Mouse (Mus musculus): Measurements from ENCODE around the gene Lum. TPM values are rescaled to one million over a fixed set of nuclear protein-coding genes. Genes with fewer than 3 reads are reported as not detected.

The Lum gene
- total RNA-seq (2014; rRNA removed; ENCODE audit: low replicate concordance), result 36.5 and 71.6 TPM in 2 replicates
- polyA plus RNA-seq (2015; fragmentation: Nextera tagmentation; extraction: Ambion mirVana), result 87.0 and 102 TPM in 2 replicates

DNA sequence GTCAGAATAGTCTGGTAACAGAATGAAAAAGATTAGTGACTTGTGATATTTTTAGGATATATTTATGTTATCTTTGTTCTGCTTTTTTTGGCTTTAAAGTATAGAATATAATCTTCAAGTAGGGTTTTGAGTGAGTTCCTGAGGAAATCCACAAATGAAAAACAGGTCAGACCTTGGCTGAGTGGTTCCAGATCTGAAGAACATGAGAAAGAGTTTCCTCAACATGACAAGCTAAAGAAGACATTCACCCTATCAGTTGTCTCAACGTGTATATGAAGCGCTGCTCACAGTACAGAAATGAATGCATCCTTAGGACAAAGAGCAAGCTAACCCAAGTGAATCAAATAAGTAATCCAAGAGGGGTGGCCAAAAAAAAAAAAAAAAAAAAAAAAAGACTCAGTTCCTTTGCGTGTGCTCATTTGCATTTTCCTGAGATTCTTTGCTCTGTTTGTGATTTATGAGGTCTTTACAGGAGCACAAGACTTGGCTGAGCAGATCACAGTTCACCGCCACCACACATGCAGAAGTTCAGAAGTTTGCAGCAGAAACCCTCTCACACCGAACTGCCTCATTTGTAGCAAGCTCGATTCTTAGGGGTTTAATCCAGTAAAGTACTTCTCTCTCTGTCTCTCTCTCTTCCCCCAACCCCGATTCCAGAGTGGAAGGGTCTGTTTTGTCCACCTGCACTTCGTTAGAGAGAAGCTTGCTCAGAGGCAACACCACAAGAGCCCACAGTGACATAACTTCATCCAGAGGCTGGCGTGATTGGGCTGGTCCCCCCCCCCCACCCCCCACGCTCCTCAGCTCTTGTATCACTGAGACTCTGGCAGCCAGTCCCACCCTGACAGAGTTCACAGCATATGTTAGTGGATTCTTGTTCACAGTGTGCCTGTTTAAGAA lies at the start of gene Lum:
Gene Lum (plus strand): TSS at position 172 of the 900 bp plus-strand sequence.
- ATAC-seq (ENCODE audit: insufficient read depth, low read depth) (0 out of 2 replicates have a peak, but pooled peaks have one; percentile 33), DNase-seq (ENCODE audit: low spot score) (no peak)
- H3K9me3 ChIP-seq (replicated peaks; ENCODE audit: control insufficient read depth, low read length), result no peaks in the 10 kb centered on the region
- H3K36me3 ChIP-seq (replicated peaks; ENCODE audit: control insufficient read depth, insufficient read depth, low read length), result no peaks in the 10 kb centered on the region
- H3K4me3 ChIP-seq (ENCODE audit: low read depth, low read length), result peak within 1 kb of the TSS; percentile 9; the same call in 1 of the 2 replicates
- H3K4me1 ChIP-seq (ENCODE audit: control insufficient read depth, insufficient read depth), result no peaks in the 10 kb centered on the region
- H3K9ac ChIP-seq (replicated peaks; ENCODE audit: low read depth, low read length), result no peak within 1 kb of the TSS
- TF ChIP-seq CTCF (IDR thresholded peaks at IDR 0.05; ENCODE audit: low read depth) (no peak), EP300 (IDR thresholded peaks at IDR 0.05; ENCODE audit: low read depth) (no peak)
- WGBS, result 43% methylated on average over 10 of the region's 10 CpGs
- H3K27ac ChIP-seq (ENCODE audit: low read depth), result peak within 1 kb of the TSS; percentile 51; the same call in 1 of the 2 replicates
- no peaks in the 10 kb centered on the region for H3K27me3 ChIP-seq (ENCODE audit: control insufficient read depth, insufficient read depth, low read length)
- H3K4me2 ChIP-seq (ENCODE audit: low read depth, low read length), result peak within 1 kb of the TSS; percentile 28; the same call in 1 of the 2 replicates

- no peak overlapping the region for H3K4me2 ChIP-seq (ENCODE audit: low read depth, low read length)
- WGBS, result 65% methylated on average over 3 of the region's 3 CpGs
- no peaks in the 10 kb centered on the region for H3K36me3 ChIP-seq (replicated peaks; ENCODE audit: control insufficient read depth, insufficient read depth, low read length)
- H3K9me3 ChIP-seq (replicated peaks; ENCODE audit: control insufficient read depth, low read length), result no peaks in the 10 kb centered on the region
- H3K4me1 ChIP-seq (ENCODE audit: control insufficient read depth, insufficient read depth), result no peaks in the 10 kb centered on the region
- H3K9ac ChIP-seq (replicated peaks; ENCODE audit: low read depth, low read length), result no peak overlapping the region
- no peak for DNase-seq (ENCODE audit: low spot score)
- no peaks in the 10 kb centered on the region for H3K27me3 ChIP-seq (ENCODE audit: control insufficient read depth, insufficient read depth, low read length)
- no peak overlapping the region for H3K4me3 ChIP-seq (ENCODE audit: low read depth, low read length)
- no peak overlapping the region for H3K27ac ChIP-seq (ENCODE audit: low read depth)
- ATAC-seq (ENCODE audit: insufficient read depth, low read depth), result no peak
- no peak for TF ChIP-seq CTCF (IDR thresholded peaks at IDR 0.05; ENCODE audit: low read depth)
- no peak for TF ChIP-seq EP300 (IDR thresholded peaks at IDR 0.05; ENCODE audit: low read depth)
These were observed 41.6 kb upstream of the Lum start for GRCm38 (mm10) chr10:97523366-97523765.

DNA sequence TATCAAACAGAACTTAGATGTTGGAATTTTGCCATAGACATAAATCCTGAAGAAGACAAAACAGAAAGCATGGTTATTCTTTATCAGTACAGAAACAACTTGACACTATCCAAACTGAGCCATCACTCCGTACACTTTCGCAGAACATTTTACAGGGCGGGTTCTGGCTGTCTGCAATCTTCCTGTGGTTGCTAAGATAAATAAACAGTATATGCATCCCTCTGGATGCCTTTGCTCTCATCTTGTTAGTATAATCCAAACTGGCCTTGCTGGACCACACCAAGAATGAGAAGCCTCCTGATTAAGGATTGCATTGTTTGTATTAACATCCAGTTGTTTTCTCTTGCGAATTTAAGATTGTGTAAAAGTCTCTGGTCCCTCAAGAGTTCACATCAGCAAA lies 29.2 kb upstream of the Lum start:
- no peaks in the 10 kb centered on the region for H3K9me3 ChIP-seq (replicated peaks; ENCODE audit: control insufficient read depth, low read length)
- no peak overlapping the region for H3K4me2 ChIP-seq (ENCODE audit: low read depth, low read length)
- H3K9ac ChIP-seq (replicated peaks; ENCODE audit: low read depth, low read length), result no peak overlapping the region
- 51% methylated on average over 4 of the region's 4 CpGs for WGBS
- H3K4me3 ChIP-seq (ENCODE audit: low read depth, low read length), result no peak overlapping the region
- no peaks in the 10 kb centered on the region for H3K4me1 ChIP-seq (ENCODE audit: control insufficient read depth, insufficient read depth)
- DNase-seq (ENCODE audit: low spot score) (no peak), ATAC-seq (ENCODE audit: insufficient read depth, low read depth) (no peak)
- H3K27me3 ChIP-seq (ENCODE audit: control insufficient read depth, insufficient read depth, low read length), result no peaks in the 10 kb centered on the region
- TF ChIP-seq EP300 (IDR thresholded peaks at IDR 0.05; ENCODE audit: low read depth) (no peak), CTCF (IDR thresholded peaks at IDR 0.05; ENCODE audit: low read depth) (no peak)
- no peak overlapping the region for H3K27ac ChIP-seq (ENCODE audit: low read depth)
- no peaks in the 10 kb centered on the region for H3K36me3 ChIP-seq (replicated peaks; ENCODE audit: control insufficient read depth, insufficient read depth, low read length)

GRCm38 (mm10) chr10:97536921-97537320 lies 28.0 kb upstream of the Lum start:
- TF ChIP-seq CTCF (IDR thresholded peaks at IDR 0.05; ENCODE audit: low read depth) (no peak), EP300 (IDR thresholded peaks at IDR 0.05; ENCODE audit: low read depth) (no peak)

GRCm38 (mm10) chr10:97538202-97538601 lies 26.7 kb upstream of the Lum start:
- Histone ChIP-seq H3K4me2 (ENCODE audit: low read depth, low read length) (no peak overlapping the region), H3K36me3 (replicated peaks; ENCODE audit: control insufficient read depth, insufficient read depth, low read length) (no peaks in the 10 kb centered on the region), H3K4me3 (ENCODE audit: low read depth, low read length) (no peak overlapping the region), H3K27me3 (ENCODE audit: control insufficient read depth, insufficient read depth, low read length) (no peaks in the 10 kb centered on the region), H3K9ac (replicated peaks; ENCODE audit: low read depth, low read length) (no peak overlapping the region), H3K27ac (ENCODE audit: low read depth) (no peak overlapping the region), H3K9me3 (replicated peaks; ENCODE audit: control insufficient read depth, low read length) (no peaks in the 10 kb centered on the region), H3K4me1 (ENCODE audit: control insufficient read depth, insufficient read depth) (no peaks in the 10 kb centered on the region)
- no peak for DNase-seq (ENCODE audit: low spot score)
- WGBS, result 81% methylated on average over 4 of the region's 4 CpGs
- no peak for ATAC-seq (ENCODE audit: insufficient read depth, low read depth)
- no peak for TF ChIP-seq CTCF (IDR thresholded peaks at IDR 0.05; ENCODE audit: low read depth)
- TF ChIP-seq EP300 (IDR thresholded peaks at IDR 0.05; ENCODE audit: low read depth), result no peak

More at GRCm38 (mm10) chr10:97536921-97537320, 28.0 kb upstream of the Lum start:
- no peaks in the 10 kb centered on the region for H3K4me1 ChIP-seq (ENCODE audit: control insufficient read depth, insufficient read depth)
- DNase-seq (ENCODE audit: low spot score) (peak; percentile 27), ATAC-seq (ENCODE audit: insufficient read depth, low read depth) (0 out of 2 replicates have a peak, but pooled peaks have one; percentile 20)
- H3K9me3 ChIP-seq (replicated peaks; ENCODE audit: control insufficient read depth, low read length), result no peaks in the 10 kb centered on the region
- no peak overlapping the region for H3K27ac ChIP-seq (ENCODE audit: low read depth)
- H3K9ac ChIP-seq (replicated peaks; ENCODE audit: low read depth, low read length), result no peak overlapping the region
- 47% methylated on average over 2 of the region's 2 CpGs for WGBS
- no peaks in the 10 kb centered on the region for H3K27me3 ChIP-seq (ENCODE audit: control insufficient read depth, insufficient read depth, low read length)
- H3K4me2 ChIP-seq (ENCODE audit: low read depth, low read length), result no peak overlapping the region
- no peak overlapping the region for H3K4me3 ChIP-seq (ENCODE audit: low read depth, low read length)
- H3K36me3 ChIP-seq (replicated peaks; ENCODE audit: control insufficient read depth, insufficient read depth, low read length), result no peaks in the 10 kb centered on the region
